Mouse (Mus musculus): ENCODE data around the gene Cdkn2d.

Cdkn2d gene

DNA sequence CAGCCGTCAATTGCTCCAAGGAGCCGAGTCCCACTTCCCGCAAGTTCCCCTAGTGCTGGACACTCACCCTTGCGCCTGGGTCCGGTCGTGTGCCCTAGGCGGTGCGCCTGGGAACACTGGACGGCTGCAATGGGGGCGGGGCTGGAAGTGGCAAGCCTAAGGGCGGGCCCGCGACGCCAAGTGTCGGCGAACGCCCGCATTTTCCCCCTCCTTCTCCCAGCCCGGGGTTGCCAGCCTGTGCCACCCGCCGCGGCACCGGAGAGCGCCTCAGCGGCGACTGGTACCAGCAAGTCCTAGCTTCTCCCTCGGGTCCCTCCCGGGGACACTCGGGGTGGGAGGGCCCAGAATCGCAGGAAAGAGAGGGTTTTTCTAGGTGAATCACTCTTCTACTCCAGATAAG, 42.9 kb downstream of the Cdkn2d start, which contains the start of gene S1pr5:
S1pr5 (minus strand) TSS at position 118 of the 400 bp plus-strand sequence.
- peak in 1 of 2 experiments; percentile 71 for DNase-seq (ENCODE audit: inconsistent age in 2 of 2, low spot score in 1 of 2)

DNA sequence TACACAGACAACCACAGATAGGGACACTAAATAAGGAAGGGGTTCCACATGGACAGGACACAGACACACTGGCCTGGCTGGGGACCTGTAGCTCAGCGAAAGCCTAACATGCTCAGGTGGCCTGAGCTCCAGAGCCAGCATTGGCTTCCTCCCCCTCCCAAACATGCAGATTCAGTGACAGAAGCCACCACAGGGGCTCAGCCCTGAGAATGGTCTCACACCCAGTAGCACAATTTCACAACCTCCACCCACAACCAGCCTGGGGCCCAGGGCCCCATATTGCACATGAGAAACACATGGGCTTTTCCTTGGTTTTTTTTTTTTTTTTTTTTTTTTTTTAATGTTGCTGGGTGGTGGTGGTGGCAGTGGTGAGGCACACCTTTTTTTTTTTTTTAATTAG, 44.9 kb downstream of the Cdkn2d start:
- DNase-seq (ENCODE audit: inconsistent age in 2 of 2, low spot score in 1 of 2) = no peak

DNA sequence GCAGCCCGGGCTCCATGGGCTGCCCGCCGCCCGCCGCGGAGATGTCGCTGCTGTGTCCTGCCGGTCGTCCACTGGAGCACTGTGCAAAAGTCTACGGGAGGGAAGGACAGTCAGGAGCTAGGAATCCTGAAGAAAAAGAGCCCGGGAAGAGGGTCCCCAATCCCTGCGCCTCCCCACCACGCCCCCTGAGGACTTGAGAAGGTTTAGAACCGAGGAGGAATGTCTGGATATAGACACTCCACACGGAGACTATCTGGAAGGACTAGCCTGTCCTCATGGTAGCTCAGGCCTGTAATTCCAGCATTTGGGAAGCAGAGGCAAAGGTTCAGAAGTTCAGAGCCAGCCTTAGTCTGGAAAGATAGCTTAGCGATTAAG, 46.1 kb downstream of the Cdkn2d start:
- no peak for DNase-seq (ENCODE audit: inconsistent age in 2 of 2, low spot score in 1 of 2)

DNA sequence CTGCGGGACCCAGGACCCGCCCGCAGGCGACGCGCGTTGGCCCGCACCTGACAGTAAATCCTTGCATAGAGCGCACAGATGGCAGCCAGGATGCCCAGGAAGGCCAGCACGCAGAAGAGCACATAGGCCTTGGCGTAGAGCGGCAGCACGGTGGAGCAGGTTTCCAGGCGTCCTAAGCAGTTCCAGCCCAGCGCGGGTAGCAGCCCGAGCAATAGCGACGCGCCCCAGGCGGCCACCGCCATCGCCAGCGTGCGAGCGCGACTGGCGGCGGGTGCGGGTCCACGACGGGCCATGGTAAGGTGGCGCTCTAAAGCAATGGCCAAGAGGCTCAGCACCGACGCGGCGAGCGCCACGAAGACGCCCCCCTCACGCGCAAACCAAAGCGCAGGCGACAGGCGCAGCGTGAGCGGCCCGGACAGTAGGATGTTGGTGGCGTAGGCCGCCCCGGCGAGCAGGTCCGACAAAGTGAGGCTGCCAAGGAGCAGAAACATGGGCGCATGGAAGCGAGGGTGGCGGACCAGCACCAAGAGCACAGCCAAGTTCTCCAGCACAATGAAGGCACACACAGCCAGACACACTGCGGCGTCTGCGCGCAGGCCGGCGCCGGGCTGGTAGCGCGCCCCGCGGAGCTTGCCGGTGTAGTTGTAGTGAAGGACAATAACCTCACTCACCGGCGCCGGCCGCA, 46.6 kb downstream of the Cdkn2d start:
- DNase-seq (ENCODE audit: inconsistent age in 2 of 2, low spot score in 1 of 2) = peak in 1 of 2 experiments; percentile 60

DNA sequence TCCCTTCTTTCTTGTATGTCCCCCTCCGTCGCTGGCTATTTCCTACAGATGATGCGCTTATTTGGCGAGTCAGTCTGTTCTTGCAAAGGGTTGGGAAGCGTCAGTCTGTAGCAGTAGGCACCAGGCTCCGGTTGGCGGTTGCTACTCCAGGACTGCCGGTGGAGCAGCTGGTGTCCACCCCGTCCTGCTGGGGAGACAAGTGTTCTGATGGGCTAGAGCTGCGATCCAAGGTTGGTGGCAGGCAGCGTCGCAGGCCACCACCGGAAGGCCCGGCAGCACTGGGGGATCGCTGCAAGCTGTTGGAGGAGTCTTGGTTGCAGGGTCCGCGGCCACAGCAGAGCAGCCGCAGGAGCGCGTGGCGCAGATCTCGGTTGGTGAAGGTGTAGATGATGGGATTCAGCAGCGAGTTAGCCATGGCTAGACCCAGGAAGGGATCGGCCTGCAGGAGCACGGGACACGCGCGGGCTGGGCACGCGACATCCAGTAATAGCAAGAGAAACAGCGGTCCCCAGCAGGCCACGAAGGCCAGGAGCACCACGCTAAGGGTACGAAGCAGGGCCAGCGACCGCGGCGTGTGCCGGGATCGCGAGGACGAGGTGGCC, 47.3 kb downstream of the Cdkn2d start:
- peak in 1 of 2 experiments; percentile 18 for DNase-seq (ENCODE audit: inconsistent age in 2 of 2, low spot score in 1 of 2)

DNA sequence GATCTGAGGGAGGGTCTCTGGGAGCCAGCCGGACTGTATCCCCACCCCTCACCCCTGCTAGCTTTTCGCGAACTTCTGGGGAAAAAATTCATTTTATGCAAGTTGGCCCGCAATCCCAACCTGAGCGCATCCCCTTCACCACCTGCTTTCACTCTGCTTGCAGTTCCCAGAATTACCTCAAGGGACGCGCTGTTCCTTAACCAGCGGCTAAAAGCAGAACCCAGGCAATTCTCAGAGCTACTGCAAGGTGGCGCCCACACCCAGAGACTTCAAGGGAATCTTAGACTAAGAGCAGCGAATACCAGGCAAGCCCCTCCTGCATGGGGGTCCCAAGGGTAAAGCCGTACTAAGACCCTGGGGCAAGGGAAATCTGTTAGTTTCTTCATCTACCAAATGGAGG, 49.9 kb downstream of the Cdkn2d start:
- DNase-seq (ENCODE audit: inconsistent age in 2 of 2, low spot score in 1 of 2) = peak; percentile 74 to 92

DNA sequence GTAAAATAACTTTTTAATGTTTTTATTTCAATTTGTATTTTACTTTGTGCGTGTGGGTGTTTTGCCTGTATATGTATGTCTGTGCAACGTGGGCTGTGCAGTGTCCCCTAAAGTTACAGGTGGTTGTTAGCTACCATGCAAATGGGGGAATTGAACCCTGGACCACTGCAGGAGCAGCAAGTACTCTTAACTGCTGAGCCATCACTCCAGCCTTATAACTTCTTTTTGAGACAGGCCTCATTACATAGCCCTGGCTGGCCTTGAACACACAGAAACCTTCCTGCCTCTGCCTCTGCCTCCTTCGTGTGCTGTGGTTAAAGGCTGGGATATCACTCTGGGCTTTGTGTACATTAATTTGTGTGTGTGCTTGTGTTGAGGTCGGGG, 51.8 kb downstream of the Cdkn2d start:
- no peak for DNase-seq (ENCODE audit: inconsistent age in 2 of 2, low spot score in 1 of 2)

DNA sequence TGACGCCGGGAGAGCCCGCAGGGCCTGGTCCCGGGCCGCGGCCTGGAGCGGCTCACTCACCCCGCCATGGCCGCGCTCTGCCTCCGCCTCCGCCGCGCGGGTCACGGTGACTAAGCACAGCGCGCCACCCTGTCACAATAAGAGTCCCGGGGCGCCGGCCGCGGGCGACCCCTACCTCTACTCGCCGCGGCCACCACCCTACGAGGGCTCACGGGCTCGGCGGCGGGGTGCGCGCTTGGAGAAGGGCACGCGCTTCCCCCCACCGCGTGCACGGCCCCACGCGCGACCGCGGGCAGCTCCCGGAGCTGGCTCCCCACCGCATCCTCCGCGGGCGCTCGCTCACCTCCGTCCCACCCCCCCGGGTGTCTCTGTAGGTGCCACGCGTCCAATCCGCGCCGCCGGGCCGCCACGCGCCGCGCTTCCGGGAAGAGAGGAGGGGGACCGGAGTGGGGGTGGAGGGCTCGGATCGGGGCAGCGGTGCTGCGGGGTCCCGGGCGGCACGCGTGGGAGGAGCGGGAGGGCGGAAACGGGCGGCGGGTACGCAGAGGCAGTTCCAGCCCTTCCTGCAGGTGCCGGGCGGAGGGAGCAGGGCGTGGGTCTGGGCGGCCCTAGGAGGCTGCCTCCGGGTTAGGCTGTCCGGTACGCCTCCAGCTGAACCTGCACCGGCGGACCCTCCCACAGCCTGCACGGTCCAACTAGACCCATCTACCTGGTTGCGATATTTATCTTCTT, 52.3 kb downstream of the Cdkn2d start, which contains the start of gene Keap1:
Keap1 (minus strand) TSS at position 629 of the 732 bp plus-strand sequence.
- peak; percentile 88 to 97 for DNase-seq (ENCODE audit: inconsistent age in 2 of 2, low spot score in 1 of 2)

All from adrenal gland, adult (tissue).